Mouse (Mus musculus) lung, embryonic 14.5 days (tissue): ENCODE measurements around the gene 4933428M09Rik. TPM values are rescaled to one million over a fixed set of nuclear protein-coding genes. Genes with fewer than 3 reads are reported as not detected.

Experiments used
- ATAC-seq: fragments of 200-750 bp; cut with Nextera tagmentation; 2 replicates; pipeline ENCODE4 v1.8.0; 2017; ENCODE audit warnings: mild to moderate bottlenecking, moderate TSS enrichment, moderate library complexity; ENCODE audit not compliant: insufficient read depth
- DNase-seq: peaks from one replicate; pipeline ENCODE4 v3.0.0-alpha.2; 2015
- H3K27ac ChIP-seq: fragments of 300-500 bp; sonication (generic); 2 replicates; pipeline ENCODE4 v1.5.1; 2014; ENCODE audit warnings: low read depth, mild to moderate bottlenecking, moderate library complexity
- H3K27me3 ChIP-seq: fragments of 300-500 bp; sonication (generic); 2 replicates; pipeline ENCODE4 v1.6.1; 2014; ENCODE audit warnings: low read length, control low read depth; ENCODE audit not compliant: insufficient read depth
- H3K36me3 ChIP-seq: fragments of 300-500 bp; sonication (generic); 2 replicates; pipeline ENCODE4 v1.6.1; 2014; ENCODE audit warnings: control low read depth; ENCODE audit not compliant: insufficient read depth
- H3K4me1 ChIP-seq: fragments of 300-500 bp; sonication (generic); 2 replicates; pipeline ENCODE4 v1.6.1; 2014; ENCODE audit warnings: antibody characterized with exemption, control low read depth; ENCODE audit not compliant: insufficient read depth
- H3K4me2 ChIP-seq: fragments of 300-500 bp; sonication (generic); 2 replicates; pipeline ENCODE4 v1.6.1; 2014; ENCODE audit warnings: mild to moderate bottlenecking
- H3K4me3 ChIP-seq: fragments of 300-500 bp; sonication (generic); 2 replicates; pipeline ENCODE4 v1.5.1; 2014; ENCODE audit warnings: low read depth, low read length
- H3K9ac ChIP-seq: fragments of 300-500 bp; sonication (generic); 2 replicates; pipeline ENCODE4 v1.6.1; 2014
- H3K9me3 ChIP-seq: fragments of 300-500 bp; sonication (generic); 2 replicates; pipeline ENCODE4 v1.6.1; 2016; ENCODE audit warnings: low read depth, low read length, control low read depth
- CTCF ChIP-seq: IDR thresholded peaks from 2 replicates; pipeline ENCODE4 v1.5.1; 2016; ENCODE audit warnings: antibody characterized with exemption, low read depth
- WGBS: fragments of 180-500 bp; shearing (Covaris S2); extraction: QIAGEN DNeasy Blood & Tissue Kit; methylation state at CpG from one replicate; pipeline ENCODE4 v1.1.7; 2014; 5-methylcytosine and 5-hydroxymethylcytosine counted together
- polyA plus RNA-seq: library from polyadenylated mRNA; unstranded; fragments of >200 nt; fragmentation: Nextera tagmentation; extraction: Ambion mirVana; gene quantifications from 2 replicates; pipeline ENCODE4 v1.2.1, GENCODE M21; 2014

4933428M09Rik gene
- polyA plus RNA-seq, 1 experiment from 2014 or later, result not detected

DNA sequence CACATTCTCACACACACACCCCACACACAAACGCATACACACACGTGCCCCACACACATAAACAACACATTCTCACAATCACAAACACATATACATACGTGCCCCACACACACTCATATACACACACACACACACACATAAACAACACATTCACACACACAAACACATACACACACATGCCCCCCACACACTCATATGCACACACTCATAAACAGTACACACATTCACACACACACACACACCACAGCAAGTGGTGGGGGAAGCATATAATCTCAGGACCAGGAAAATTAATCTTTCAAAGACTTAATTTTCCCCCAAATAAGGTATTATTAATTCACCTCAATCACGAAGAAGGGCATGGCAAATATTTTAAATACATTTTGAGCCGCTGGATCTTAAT lies 37.4 kb downstream of the 4933428M09Rik start:
- Histone ChIP-seq H3K36me3 (no peaks in the 10 kb centered on the region), H3K4me3 (peak overlapping the region; percentile 41), H3K9me3 (no peaks in the 10 kb centered on the region), H3K4me1 (no peaks in the 10 kb centered on the region), H3K4me2 (peak overlapping the region; percentile 51), H3K27me3 (no peaks in the 10 kb centered on the region), H3K27ac (no peak overlapping the region), H3K9ac (no peak overlapping the region)
- TF ChIP-seq CTCF, result no peak
- DNase-seq (no peak), ATAC-seq (no peak; the same call in 1 of the 2 replicates)
- WGBS, result 42% methylated on average over 5 of the region's 5 CpGs

DNA sequence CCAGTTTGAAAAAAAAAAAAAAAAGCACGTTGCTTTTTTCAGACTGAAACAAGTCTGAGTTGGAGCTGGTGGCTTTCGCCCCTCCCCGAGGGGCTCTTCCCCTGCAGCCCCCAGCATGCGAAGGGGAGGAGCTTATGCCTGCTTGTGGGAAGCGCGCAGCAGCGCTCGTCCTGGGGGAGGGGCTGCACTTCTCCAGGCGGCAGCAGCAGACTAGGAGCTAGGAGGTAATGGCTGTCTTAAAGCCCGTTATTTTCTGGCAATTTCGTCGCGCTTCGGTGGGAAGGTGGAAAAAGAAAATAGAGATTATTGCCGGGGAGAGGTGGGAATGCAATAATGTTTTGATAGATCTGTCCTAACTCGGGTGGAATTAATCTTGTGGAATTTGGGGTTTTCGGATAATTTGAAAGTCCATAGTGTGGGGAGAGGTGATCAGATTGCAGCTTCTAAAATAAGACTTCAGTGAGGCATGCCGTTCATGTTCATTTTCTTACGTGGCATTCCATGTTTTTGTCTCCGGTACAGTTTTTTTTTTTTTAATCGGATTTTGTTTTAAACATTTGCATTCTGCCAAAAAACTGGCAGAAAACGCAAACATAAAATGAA lies 38.1 kb downstream of the 4933428M09Rik start:
- peak; percentile 89 for ATAC-seq
- H3K27ac ChIP-seq, result peak overlapping the region; percentile 36; the same call in 1 of the 2 replicates

DNA sequence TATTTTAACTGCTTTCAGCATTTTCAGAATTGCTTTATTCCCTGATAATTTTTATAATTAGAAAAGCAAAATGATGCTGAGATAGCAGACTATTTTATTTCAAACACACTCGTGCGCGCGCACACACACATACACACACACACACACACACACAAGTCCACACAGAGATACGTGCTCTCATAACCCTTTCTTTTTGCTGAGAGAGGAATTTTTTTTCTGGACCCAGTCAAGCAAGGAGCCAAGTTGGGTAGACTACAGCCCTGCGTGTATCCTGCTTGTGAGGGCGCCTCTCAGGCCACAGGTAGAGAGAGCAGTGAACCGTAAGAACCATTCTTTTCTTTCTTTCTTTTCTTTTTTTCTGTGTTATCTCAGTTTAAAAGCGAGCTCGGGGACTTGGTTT lies 38.7 kb downstream of the 4933428M09Rik start:
- H3K9ac ChIP-seq, result peak overlapping the region; percentile 40; the same call in 1 of the 2 replicates
- no peaks in the 10 kb centered on the region for H3K9me3 ChIP-seq
- TF ChIP-seq CTCF, result no peak
- ATAC-seq (no peak), DNase-seq (peak; percentile 30)
- 39% methylated on average over 10 of the region's 10 CpGs for WGBS
- no peaks in the 10 kb centered on the region for H3K36me3 ChIP-seq
- H3K4me2 ChIP-seq, result peak overlapping the region; percentile 51
- H3K27ac ChIP-seq, result peak overlapping the region; percentile 54; the same call in 1 of the 2 replicates
- H3K4me3 ChIP-seq, result peak overlapping the region; percentile 41
- H3K4me1 ChIP-seq, result no peaks in the 10 kb centered on the region
- H3K27me3 ChIP-seq, result no peaks in the 10 kb centered on the region

More for the DNA sequence above, 38.1 kb downstream of the 4933428M09Rik start:
- no peak for TF ChIP-seq CTCF
- H3K27me3 ChIP-seq, result no peaks in the 10 kb centered on the region
- no peaks in the 10 kb centered on the region for H3K9me3 ChIP-seq
- DNase-seq, result peak; percentile 86
- no peaks in the 10 kb centered on the region for H3K4me1 ChIP-seq
- H3K4me3 ChIP-seq, result peak overlapping the region; percentile 41
- H3K36me3 ChIP-seq, result no peaks in the 10 kb centered on the region
- WGBS, result 17% methylated on average over 22 of the region's 22 CpGs
- H3K9ac ChIP-seq, result peak overlapping the region; percentile 40
- peak overlapping the region; percentile 51 for H3K4me2 ChIP-seq

DNA sequence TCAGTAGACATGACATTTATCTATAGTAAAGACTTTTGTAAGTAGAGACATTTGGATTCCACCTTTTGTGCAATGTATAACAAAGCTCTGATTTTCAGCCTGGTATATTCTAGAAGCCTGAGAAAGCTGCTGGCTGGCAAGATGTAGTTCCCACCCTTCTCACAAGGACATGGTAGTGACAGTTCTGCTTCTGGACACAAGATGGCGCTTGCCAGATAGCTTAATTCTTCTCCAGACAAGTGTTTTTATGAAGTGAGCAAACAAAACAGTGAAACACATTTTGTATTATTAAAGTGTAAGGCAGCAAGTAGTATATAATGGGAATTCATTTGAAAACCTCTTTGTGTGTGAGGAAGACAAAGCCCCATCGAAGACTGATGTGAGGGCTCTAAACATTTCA lies 40.0 kb downstream of the 4933428M09Rik start:
- WGBS, result 25% methylated on average over 2 of the region's 2 CpGs
- peak overlapping the region; percentile 51; the same call in 1 of the 2 replicates for H3K4me2 ChIP-seq
- no peaks in the 10 kb centered on the region for H3K9me3 ChIP-seq
- TF ChIP-seq CTCF, result peak; percentile 67
- H3K4me1 ChIP-seq, result no peaks in the 10 kb centered on the region
- no peak overlapping the region for H3K4me3 ChIP-seq
- no peaks in the 10 kb centered on the region for H3K36me3 ChIP-seq
- no peak overlapping the region for H3K27ac ChIP-seq
- H3K9ac ChIP-seq, result no peak overlapping the region
- no peaks in the 10 kb centered on the region for H3K27me3 ChIP-seq
- ATAC-seq, result no peak
- peak; percentile 84 for DNase-seq

- H3K4me2 ChIP-seq, result no peak overlapping the region
- 50% methylated on average over 4 of the region's 4 CpGs for WGBS
- no peak overlapping the region for H3K4me3 ChIP-seq
- no peak for DNase-seq
- no peaks in the 10 kb centered on the region for H3K36me3 ChIP-seq
- no peak for ATAC-seq
- no peak overlapping the region for H3K9ac ChIP-seq
- H3K27me3 ChIP-seq, result no peaks in the 10 kb centered on the region
- no peaks in the 10 kb centered on the region for H3K9me3 ChIP-seq
- TF ChIP-seq CTCF, result no peak
- no peak overlapping the region for H3K27ac ChIP-seq
- no peaks in the 10 kb centered on the region for H3K4me1 ChIP-seq
Measured at GRCm38 (mm10) chrX:139220830-139221229, 41.8 kb downstream of the 4933428M09Rik start.

DNA sequence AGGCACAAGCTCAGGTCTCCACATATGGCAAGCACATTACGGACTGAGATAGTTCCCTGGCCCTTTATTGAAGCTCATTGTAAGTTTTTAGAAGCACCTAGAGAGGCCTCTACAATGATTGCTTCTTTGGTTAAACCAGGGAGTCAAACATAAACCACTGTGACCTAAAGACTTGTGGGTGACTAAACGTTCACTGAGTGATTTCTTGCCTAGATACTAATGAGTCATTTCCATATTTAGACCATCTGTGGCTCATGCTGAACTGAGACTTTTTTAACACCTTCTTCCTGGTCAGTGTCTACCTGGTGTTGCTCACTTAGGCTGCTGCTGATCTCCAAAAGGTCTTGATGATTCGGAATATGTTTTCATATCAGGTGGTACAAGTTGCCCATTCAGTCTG lies 42.9 kb downstream of the 4933428M09Rik start:
- Histone ChIP-seq H3K4me2 (no peak overlapping the region), H3K9me3 (no peaks in the 10 kb centered on the region), H3K4me1 (no peaks in the 10 kb centered on the region), H3K27ac (no peak overlapping the region), H3K9ac (no peak overlapping the region), H3K27me3 (no peaks in the 10 kb centered on the region), H3K36me3 (no peaks in the 10 kb centered on the region), H3K4me3 (no peak overlapping the region)
- WGBS, result 70% methylated on average over 3 of the region's 3 CpGs
- ATAC-seq (no peak), DNase-seq (no peak)
- no peak for TF ChIP-seq CTCF

Other genes with a start within 250 kb of the 4933428M09Rik start
- gene Serpina7, start 94.0 kb upstream of the 4933428M09Rik start, polyA plus RNA-seq, result 0.22 and 0.39 TPM in 2 replicates
- gene 4930513O06Rik, start 93.0 kb upstream of the 4933428M09Rik start, polyA plus RNA-seq, result not detected in 2 replicates
- 39.3 and 39.6 TPM in 2 replicates for gene Mum1l1, start 30.8 kb downstream of the 4933428M09Rik start, polyA plus RNA-seq
- gene Trap1a, start 154.5 kb downstream of the 4933428M09Rik start, polyA plus RNA-seq, result not detected in 2 replicates